ENCODE assay signal across 22 mouse cellular contexts in genomic region chr17:30312688-30313087, GRCm38 (mm10).
DNase-seq lines count a peak whose midpoint lies in the region; ATAC-seq and TF ChIP-seq lines count a peak whose summit lies in the region.
"Had no signal": no experiment of that assay in that cellular context is flagged by ENCODE, and none has a peak within 500 bp of the region (broad histone marks: within the 10 kb centered on the region; RNA-seq: fewer than 3 reads in every experiment).

No protein-coding gene starts in this region.

- no peak for TF ChIP-seq CTCF in midbrain, postnatal 0 days (IDR thresholded peaks at IDR 0.05)

- no peak overlapping the region for H3K4me3 ChIP-seq in embryonic facial prominence, embryonic 15.5 days (replicated peaks)
- no peak overlapping the region for H3K4me3 ChIP-seq in embryonic facial prominence, embryonic 10.5 days
- H3K4me3 ChIP-seq in midbrain, postnatal 0 days (ENCODE audit: low read depth, low read length): no peak overlapping the region
- H3K4me3 ChIP-seq in midbrain, embryonic 15.5 days: no peak overlapping the region
- no peak overlapping the region for H3K4me3 ChIP-seq in heart, embryonic 12.5 days
- H3K4me3 ChIP-seq: heart, adult 2 months; heart, embryonic 15.5 days; limb, embryonic 13.5 days; liver, embryonic 13.5 days had no signal

- no peaks in the 10 kb centered on the region for H3K4me1 ChIP-seq in embryonic facial prominence, embryonic 15.5 days
- H3K4me1 ChIP-seq in embryonic facial prominence, embryonic 10.5 days: peaks cover 18% of the 10 kb centered on the region
- H3K4me1 ChIP-seq in midbrain, postnatal 0 days (ENCODE audit: insufficient read depth, low read length): no peaks in the 10 kb centered on the region
- peaks cover 12% of the 10 kb centered on the region for H3K4me1 ChIP-seq in midbrain, embryonic 15.5 days
- H3K4me1 ChIP-seq in heart, embryonic 12.5 days (replicated peaks): peaks cover 14% of the 10 kb centered on the region
- H3K4me1 ChIP-seq: liver, embryonic 13.5 days had no signal

- no peak for DNase-seq in embryonic facial prominence, embryonic 10.5 days (ENCODE audit: low spot score)
- peak; percentile 28 to 35 for DNase-seq in kidney, postnatal 4 days
- DNase-seq in kidney, adult 18-20 months: no peak
- no peak for DNase-seq in midbrain, postnatal 0 days (ENCODE audit: low spot score)
- DNase-seq in brain, adult 2 months (ENCODE audit: low read depth, low spot score): peak; percentile 49
- DNase-seq: adrenal gland, postnatal 10 days; cerebellum, adult 9-11 months; embryo, embryonic 11 days; gastrocnemius, postnatal 25 days; heart, adult 2 months; heart, postnatal 4 days; kidney, adult 9 months; liver, embryonic 13.5 days; lung, postnatal 10 days; midbrain, embryonic 14.5 days; thymus, postnatal 14 days had no signal

- no peak overlapping the region for H3K4me2 ChIP-seq in embryonic facial prominence, embryonic 15.5 days (replicated peaks)
- H3K4me2 ChIP-seq in midbrain, postnatal 0 days (ENCODE audit: low read depth, low read length, poor library complexity, severe bottlenecking): no peak overlapping the region
- no peak overlapping the region for H3K4me2 ChIP-seq in midbrain, embryonic 15.5 days
- H3K4me2 ChIP-seq in heart, embryonic 12.5 days: no peak overlapping the region
- H3K4me2 ChIP-seq: heart, embryonic 15.5 days; limb, embryonic 13.5 days; liver, embryonic 13.5 days had no signal

- H3K9ac ChIP-seq in embryonic facial prominence, embryonic 15.5 days: no peak overlapping the region
- H3K9ac ChIP-seq in midbrain, postnatal 0 days (replicated peaks; ENCODE audit: low read length, poor library complexity, severe bottlenecking): 0 out of 2 replicates have a peak overlapping the region, but pooled peaks have one; percentile 19
- H3K9ac ChIP-seq in midbrain, embryonic 15.5 days: no peak overlapping the region
- H3K9ac ChIP-seq in heart, embryonic 12.5 days: no peak overlapping the region
- H3K9ac ChIP-seq: heart, embryonic 15.5 days; limb, embryonic 13.5 days; liver, embryonic 13.5 days had no signal

- ATAC-seq in embryonic facial prominence, embryonic 15.5 days (ENCODE audit: insufficient number of reproducible peaks, low FRiP score, low TSS enrichment, low read depth): peak; percentile 15; the same call in 1 of the 2 replicates
- ATAC-seq in midbrain, postnatal 0 days (ENCODE audit: low FRiP score): no peak
- no peak for ATAC-seq in midbrain, embryonic 15.5 days (replicated peaks)
- no peak for ATAC-seq in heart, embryonic 12.5 days (ENCODE audit: insufficient number of reproducible peaks, low FRiP score)

- H3K27me3 ChIP-seq in embryonic facial prominence, embryonic 15.5 days: no peaks in the 10 kb centered on the region
- no peaks in the 10 kb centered on the region for H3K27me3 ChIP-seq in embryonic facial prominence, embryonic 10.5 days (replicated peaks; ENCODE audit: low read depth, poor library complexity, severe bottlenecking)
- H3K27me3 ChIP-seq in midbrain, postnatal 0 days (ENCODE audit: insufficient read depth, low read length): no peaks in the 10 kb centered on the region
- no peaks in the 10 kb centered on the region for H3K27me3 ChIP-seq in midbrain, embryonic 15.5 days (replicated peaks)
- H3K27me3 ChIP-seq in heart, embryonic 12.5 days (replicated peaks): no peaks in the 10 kb centered on the region
- H3K27me3 ChIP-seq: CH12.LX; heart, embryonic 15.5 days; limb, embryonic 13.5 days; liver, embryonic 13.5 days had no signal

- no peaks in the 10 kb centered on the region for H3K36me3 ChIP-seq in embryonic facial prominence, embryonic 15.5 days
- no peaks in the 10 kb centered on the region for H3K36me3 ChIP-seq in embryonic facial prominence, embryonic 10.5 days (replicated peaks)
- no peaks in the 10 kb centered on the region for H3K36me3 ChIP-seq in midbrain, postnatal 0 days (ENCODE audit: insufficient read depth, low read length)
- H3K36me3 ChIP-seq in midbrain, embryonic 15.5 days (replicated peaks): no peaks in the 10 kb centered on the region
- H3K36me3 ChIP-seq in heart, embryonic 12.5 days: no peaks in the 10 kb centered on the region
- H3K36me3 ChIP-seq: heart, embryonic 15.5 days; limb, embryonic 13.5 days; liver, embryonic 13.5 days had no signal

- H3K27ac ChIP-seq in embryonic facial prominence, embryonic 15.5 days (replicated peaks): no peak overlapping the region
- H3K27ac ChIP-seq in embryonic facial prominence, embryonic 10.5 days (replicated peaks): no peak overlapping the region
- H3K27ac ChIP-seq in midbrain, postnatal 0 days (ENCODE audit: low read depth, low read length): no peak overlapping the region
- H3K27ac ChIP-seq in midbrain, embryonic 15.5 days: no peak overlapping the region
- H3K27ac ChIP-seq in heart, embryonic 12.5 days (ENCODE audit: poor library complexity, severe bottlenecking): no peak overlapping the region
- H3K27ac ChIP-seq: heart, adult 2 months; heart, embryonic 15.5 days; limb, embryonic 13.5 days; liver, embryonic 13.5 days had no signal

- WGBS in embryonic facial prominence, embryonic 15.5 days: 49% methylated on average over 4 of the region's 4 CpGs
- 78% methylated on average over 4 of the region's 4 CpGs for WGBS in embryonic facial prominence, embryonic 10.5 days
- 67% methylated on average over 4 of the region's 4 CpGs for WGBS in midbrain, postnatal 0 days
- WGBS in midbrain, embryonic 15.5 days: 65% methylated on average over 4 of the region's 4 CpGs
- 52% methylated on average over 4 of the region's 4 CpGs for WGBS in heart, embryonic 12.5 days

- no peaks in the 10 kb centered on the region for H3K9me3 ChIP-seq in embryonic facial prominence, embryonic 15.5 days (replicated peaks)
- H3K9me3 ChIP-seq in embryonic facial prominence, embryonic 10.5 days: no peaks in the 10 kb centered on the region
- no peaks in the 10 kb centered on the region for H3K9me3 ChIP-seq in midbrain, postnatal 0 days (ENCODE audit: low read length)
- no peaks in the 10 kb centered on the region for H3K9me3 ChIP-seq in midbrain, embryonic 15.5 days
- no peaks in the 10 kb centered on the region for H3K9me3 ChIP-seq in heart, embryonic 12.5 days (replicated peaks)
- H3K9me3 ChIP-seq: heart, embryonic 15.5 days; limb, embryonic 13.5 days; liver, embryonic 13.5 days had no signal

Comparison
In these comparisons a context has a peak if more than half of its experiments do, and no peak if none do; other contexts are left out.
1. DNase-seq: peak in kidney, postnatal 4 days (2 of 2) and brain, adult 2 months (single experiment); none in embryonic facial prominence, embryonic 10.5 days (single experiment), kidney, adult 18-20 months (single experiment) and midbrain, postnatal 0 days (single experiment).